Mouse (Mus musculus): ENCODE measurements around the gene Ftl1. TPM values are rescaled to one million over a fixed set of nuclear protein-coding genes. Genes with fewer than 3 reads are reported as not detected.

Ftl1 gene
- polyA plus RNA-seq, 1 experiment from 2014 or later: 7,209 TPM

DNA sequence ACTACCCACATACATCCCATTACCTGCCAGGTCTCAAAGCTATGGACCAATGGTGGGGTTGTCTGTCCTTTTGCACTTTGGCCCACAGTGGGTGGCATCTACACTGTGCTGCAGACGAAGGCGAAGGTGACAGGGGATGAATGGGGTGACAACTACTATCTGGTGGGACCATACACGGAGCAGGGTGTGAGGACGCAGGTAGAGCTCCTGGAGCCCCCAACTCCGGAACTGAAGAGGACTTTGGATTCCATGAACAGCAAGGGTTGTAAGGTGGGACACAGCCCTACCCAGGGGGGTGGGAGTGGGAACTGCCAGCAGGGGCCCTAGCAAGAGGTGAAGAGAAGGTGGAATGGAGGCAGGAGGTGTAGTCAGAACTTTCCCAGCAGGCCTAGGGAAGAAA lies 23.2 kb downstream of the Ftl1 start:
- no peaks in the 10 kb centered on the region for H3K27me3 ChIP-seq (ENCODE audit: insufficient read depth, poor library complexity, severe bottlenecking)
- H3K9me3 ChIP-seq: no peaks in the 10 kb centered on the region
- peaks cover 37% of the 10 kb centered on the region for H3K36me3 ChIP-seq
- H3K27ac ChIP-seq: no peak overlapping the region; the same call in 1 of the 2 replicates
- H3K4me3 ChIP-seq: peak overlapping the region; percentile 83; the same call in 1 of the 2 replicates
- no peak for DNase-seq (ENCODE audit: low spot score)
- 92% methylated on average over 5 of the region's 5 CpGs for WGBS
- H3K4me1 ChIP-seq (replicated peaks): peaks cover 46% of the 10 kb centered on the region

DNA sequence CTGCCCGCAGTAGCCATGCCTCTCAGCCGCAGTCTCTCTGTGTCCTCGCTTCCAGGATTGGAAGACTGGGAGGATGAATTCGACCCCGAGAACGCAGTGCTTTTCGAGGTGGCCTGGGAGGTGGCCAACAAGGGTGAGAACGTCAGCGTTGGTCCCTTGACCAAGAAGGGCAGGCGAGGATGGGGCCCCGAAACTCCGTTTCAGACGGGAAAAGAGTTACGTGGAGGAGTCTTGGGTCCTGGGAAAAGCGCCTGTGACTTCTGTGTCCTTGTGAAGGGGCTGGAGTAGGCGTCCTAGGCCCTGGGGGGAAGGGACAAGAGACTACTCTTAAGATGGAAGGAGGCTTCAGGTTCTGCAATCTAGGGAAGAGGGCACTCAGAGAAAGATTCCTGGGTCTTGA lies 24.6 kb downstream of the Ftl1 start:
- Histone ChIP-seq H3K9me3 (no peaks in the 10 kb centered on the region), H3K4me3 (peak overlapping the region; percentile 83), H3K36me3 (peaks cover 37% of the 10 kb centered on the region), H3K4me1 (replicated peaks) (peaks cover 46% of the 10 kb centered on the region), H3K27me3 (ENCODE audit: insufficient read depth, poor library complexity, severe bottlenecking) (no peaks in the 10 kb centered on the region), H3K27ac (peak overlapping the region; percentile 94)
- 4% methylated on average over 16 of the region's 16 CpGs for WGBS
- no peak for DNase-seq (ENCODE audit: low spot score)

- Histone ChIP-seq H3K4me3 (peak within 1 kb of the TSS; percentile 83), H3K27ac (peak within 1 kb of the TSS; percentile 94), H3K36me3 (peaks cover 37% of the 10 kb centered on the region), H3K27me3 (ENCODE audit: insufficient read depth, poor library complexity, severe bottlenecking) (no peaks in the 10 kb centered on the region), H3K4me1 (replicated peaks) (peaks cover 46% of the 10 kb centered on the region), H3K9me3 (no peaks in the 10 kb centered on the region)
- peak; percentile 100 for DNase-seq (ENCODE audit: low spot score)
- WGBS: under 1% methylated on average over 45 of the region's 45 CpGs
Observed at GRCm38 (mm10) chr7:45434203-45435015, 25.3 kb downstream of the Ftl1 start, which contains the start of gene Gys1. Gys1 (plus strand) TSS chr7:45434844.

DNA sequence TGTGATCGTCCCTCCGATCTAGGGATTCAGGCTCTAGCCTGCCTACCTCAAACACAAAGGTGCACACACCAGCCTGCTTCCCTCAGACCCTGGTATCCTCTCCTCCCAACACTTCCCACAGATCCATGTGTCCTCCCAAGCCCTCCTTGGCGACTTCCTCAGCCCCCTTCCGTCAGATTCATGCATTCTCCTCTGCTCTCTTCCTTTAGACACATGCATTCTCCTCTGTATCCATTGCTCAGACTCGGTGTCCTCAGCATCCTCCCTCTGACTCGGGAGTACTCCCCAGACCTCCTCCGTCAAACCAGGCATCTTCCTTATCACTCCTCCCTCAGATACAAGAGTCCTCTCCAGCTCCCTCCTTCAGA lies 25.9 kb downstream of the Ftl1 start:
- Histone ChIP-seq H3K27me3 (ENCODE audit: insufficient read depth, poor library complexity, severe bottlenecking) (no peaks in the 10 kb centered on the region), H3K4me3 (peak overlapping the region; percentile 83), H3K36me3 (peaks cover 40% of the 10 kb centered on the region), H3K9me3 (no peaks in the 10 kb centered on the region), H3K4me1 (replicated peaks) (peaks cover 46% of the 10 kb centered on the region), H3K27ac (peak overlapping the region; percentile 94)
- DNase-seq (ENCODE audit: low spot score): no peak
- WGBS: 2% methylated on average over 7 of the region's 7 CpGs

GRCm38 (mm10) chr7:45426556-45426955 lies 33.1 kb downstream of the Ftl1 start:
- 94% methylated on average over 8 of the region's 8 CpGs for WGBS
- Histone ChIP-seq H3K27me3 (ENCODE audit: insufficient read depth, poor library complexity, severe bottlenecking) (peaks cover 7% of the 10 kb centered on the region; the same call in 1 of the 2 replicates), H3K4me1 (replicated peaks) (no peaks in the 10 kb centered on the region), H3K9me3 (no peaks in the 10 kb centered on the region), H3K4me3 (no peak overlapping the region), H3K36me3 (peaks cover 100% of the 10 kb centered on the region), H3K27ac (no peak overlapping the region)
- DNase-seq (ENCODE audit: low spot score): no peak

- peaks cover 61% of the 10 kb centered on the region for H3K27me3 ChIP-seq (ENCODE audit: insufficient read depth, poor library complexity, severe bottlenecking)
- H3K4me1 ChIP-seq (replicated peaks): peaks cover 20% of the 10 kb centered on the region
- H3K36me3 ChIP-seq: peaks cover 58% of the 10 kb centered on the region
- no peak overlapping the region for H3K4me3 ChIP-seq
- DNase-seq (ENCODE audit: low spot score): no peak
- no peak overlapping the region for H3K27ac ChIP-seq
- 92% methylated on average over 14 of the region's 14 CpGs for WGBS
- no peaks in the 10 kb centered on the region for H3K9me3 ChIP-seq
Observed at GRCm38 (mm10) chr7:45421194-45421593, 38.5 kb downstream of the Ftl1 start.

DNA sequence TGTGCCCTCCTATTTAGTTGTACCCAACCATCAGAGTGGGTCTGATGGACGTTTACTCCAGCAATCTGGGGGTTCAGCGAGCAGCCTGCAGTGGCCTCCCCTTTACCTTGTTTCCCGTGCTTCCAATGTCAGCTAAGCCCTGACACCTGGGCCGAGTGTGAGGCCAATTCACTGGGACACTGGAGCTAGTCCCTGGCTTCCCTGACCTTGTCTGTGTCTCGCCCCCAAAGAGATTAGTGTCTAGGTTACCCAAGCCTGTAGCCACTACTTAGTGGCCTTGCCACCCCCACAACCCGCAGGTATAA lies 39.1 kb downstream of the Ftl1 start, which contains the start of gene Lhb:
TSS of gene Lhb (plus strand) at position 206 of the 305 bp plus-strand sequence.
- Histone ChIP-seq H3K4me3 (peak within 1 kb of the TSS; percentile 22; the same call in 1 of the 2 replicates), H3K4me1 (replicated peaks) (peaks cover 24% of the 10 kb centered on the region), H3K27ac (no peak within 1 kb of the TSS), H3K9me3 (no peaks in the 10 kb centered on the region), H3K27me3 (ENCODE audit: insufficient read depth, poor library complexity, severe bottlenecking) (peaks cover 67% of the 10 kb centered on the region), H3K36me3 (peaks cover 52% of the 10 kb centered on the region)
- DNase-seq (ENCODE audit: low spot score): no peak
- WGBS: 59% methylated on average over 6 of the region's 6 CpGs

- no peak overlapping the region for H3K27ac ChIP-seq
- no peaks in the 10 kb centered on the region for H3K9me3 ChIP-seq
- peaks cover 47% of the 10 kb centered on the region for H3K36me3 ChIP-seq
- peaks cover 73% of the 10 kb centered on the region for H3K27me3 ChIP-seq (ENCODE audit: insufficient read depth, poor library complexity, severe bottlenecking)
- WGBS: 15% methylated on average over 27 of the region's 27 CpGs
- H3K4me3 ChIP-seq: peak overlapping the region; percentile 22; the same call in 1 of the 2 replicates
- peaks cover 28% of the 10 kb centered on the region for H3K4me1 ChIP-seq (replicated peaks)
- DNase-seq (ENCODE audit: low spot score): no peak
Observed at GRCm38 (mm10) chr7:45419859-45420614, 39.6 kb downstream of the Ftl1 start.

DNA sequence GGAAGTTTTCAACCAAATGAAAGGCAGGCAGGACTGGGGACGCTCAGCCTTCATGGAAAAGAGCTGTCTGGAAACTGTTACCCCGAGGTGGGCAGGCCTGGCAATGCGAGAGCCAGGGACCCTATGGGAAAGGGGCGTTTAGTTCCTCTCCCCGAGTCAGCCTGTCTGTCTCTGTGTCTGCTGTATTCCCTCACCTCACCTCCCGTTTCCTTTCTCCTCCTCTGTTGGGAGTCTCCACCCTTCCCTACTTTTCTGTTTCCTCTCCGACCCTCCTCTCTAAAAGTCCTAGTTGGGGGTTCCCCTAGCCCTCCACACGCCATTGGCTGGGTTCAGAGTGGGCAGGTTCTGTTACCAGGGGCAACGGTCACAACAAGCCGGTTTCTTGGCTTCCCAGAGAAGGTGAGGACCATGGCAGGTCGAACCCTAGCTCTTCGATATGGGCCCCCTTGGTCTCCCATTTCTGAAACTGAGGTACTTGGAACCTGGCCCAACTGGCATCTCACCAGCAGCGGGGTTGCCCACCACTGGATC lies 41.7 kb downstream of the Ftl1 start:
- H3K27me3 ChIP-seq (ENCODE audit: insufficient read depth, poor library complexity, severe bottlenecking): peaks cover 93% of the 10 kb centered on the region
- no peak overlapping the region for H3K27ac ChIP-seq
- no peak for DNase-seq (ENCODE audit: low spot score)
- peaks cover 26% of the 10 kb centered on the region for H3K36me3 ChIP-seq
- 8% methylated on average over 13 of the region's 13 CpGs for WGBS
- peak overlapping the region; percentile 11; the same call in 1 of the 2 replicates for H3K4me3 ChIP-seq
- H3K4me1 ChIP-seq (replicated peaks): peaks cover 42% of the 10 kb centered on the region
- no peaks in the 10 kb centered on the region for H3K9me3 ChIP-seq

GRCm38 (mm10) chr7:45415636-45416035 lies 44.0 kb downstream of the Ftl1 start:
- H3K9me3 ChIP-seq: no peaks in the 10 kb centered on the region
- WGBS: 11% methylated on average over 37 of the region's 37 CpGs
- no peak overlapping the region for H3K27ac ChIP-seq

DNA sequence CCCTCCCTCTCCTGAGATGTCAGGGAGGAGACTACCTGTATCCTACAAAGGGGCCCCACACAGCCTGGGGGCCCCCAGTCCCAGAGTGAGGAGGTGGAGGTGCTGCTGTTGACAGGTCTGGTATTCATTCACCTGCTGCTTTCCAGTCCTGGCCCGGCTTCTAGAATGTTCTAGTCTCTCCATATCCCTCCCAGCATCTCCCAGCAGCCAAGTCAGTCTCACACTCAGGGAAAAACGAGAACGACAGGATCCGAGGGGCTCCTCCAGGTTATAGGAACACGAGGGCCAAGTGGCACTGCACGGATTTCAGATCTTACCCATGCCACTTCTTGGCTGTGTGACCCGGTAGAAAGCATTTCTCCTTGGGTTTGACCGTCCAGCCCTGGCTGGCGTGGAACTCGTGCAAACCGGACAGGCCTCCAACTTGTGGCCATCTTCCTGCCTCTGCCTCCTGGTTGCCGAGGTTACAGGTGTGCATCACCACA lies 44.9 kb downstream of the Ftl1 start:
- 45% methylated on average over 12 of the region's 12 CpGs for WGBS
- no peak for DNase-seq (ENCODE audit: low spot score)
- H3K27me3 ChIP-seq (ENCODE audit: insufficient read depth, poor library complexity, severe bottlenecking): peaks cover 100% of the 10 kb centered on the region
- H3K27ac ChIP-seq: no peak overlapping the region
- no peaks in the 10 kb centered on the region for H3K36me3 ChIP-seq
- H3K4me3 ChIP-seq: no peak overlapping the region
- H3K4me1 ChIP-seq (replicated peaks): peaks cover 38% of the 10 kb centered on the region
- no peaks in the 10 kb centered on the region for H3K9me3 ChIP-seq

More at GRCm38 (mm10) chr7:45415636-45416035, 44.0 kb downstream of the Ftl1 start:
- no peak for DNase-seq (ENCODE audit: low spot score)
- H3K4me3 ChIP-seq: peak overlapping the region; percentile 30
- peaks cover 43% of the 10 kb centered on the region for H3K4me1 ChIP-seq (replicated peaks)
- H3K36me3 ChIP-seq: peaks cover 3% of the 10 kb centered on the region
- H3K27me3 ChIP-seq (ENCODE audit: insufficient read depth, poor library complexity, severe bottlenecking): peaks cover 100% of the 10 kb centered on the region

DNA sequence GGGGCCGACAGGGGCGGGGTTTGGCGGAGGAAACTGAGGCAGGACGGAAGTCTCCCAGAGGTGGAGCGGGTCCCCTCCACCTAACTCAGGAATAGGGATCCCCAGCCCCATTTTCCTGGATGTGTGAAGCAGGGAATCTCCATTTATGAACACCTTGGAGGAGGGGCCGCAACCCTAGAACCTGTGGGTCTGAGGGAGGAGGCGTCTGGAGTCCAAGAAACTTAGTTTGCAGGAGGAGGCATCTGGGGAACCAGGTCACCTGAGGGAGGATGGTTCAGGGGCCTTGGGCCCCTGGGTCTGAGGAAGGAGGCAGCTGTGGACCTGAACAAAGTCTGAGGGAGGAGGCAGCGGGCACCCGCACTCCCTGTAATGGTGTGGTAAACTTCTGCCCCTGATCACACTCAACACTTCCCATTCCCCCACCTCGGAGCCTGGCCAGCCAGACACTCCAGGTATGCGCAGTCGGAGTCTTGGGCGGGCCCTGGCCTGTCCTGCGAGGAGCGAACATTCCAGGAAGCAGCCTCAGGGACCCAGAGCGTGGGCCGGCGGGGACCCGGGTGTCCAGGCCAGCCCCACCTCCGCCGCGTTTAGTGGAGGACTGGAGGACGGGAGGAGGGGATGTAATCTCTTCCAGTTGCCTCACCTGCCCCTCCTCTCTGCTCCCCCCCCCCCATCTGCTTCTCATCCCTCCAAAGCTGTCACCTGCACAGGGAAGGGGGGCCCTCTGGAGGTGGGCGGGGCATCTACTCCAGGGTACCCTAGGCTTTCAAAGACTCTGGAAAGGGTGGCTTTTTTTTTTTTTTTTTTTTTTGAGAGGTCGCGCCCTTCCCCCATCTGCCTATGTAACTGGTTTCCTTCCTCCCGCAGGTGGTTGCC lies 45.6 kb downstream of the Ftl1 start:
- peak overlapping the region; percentile 59 for H3K4me3 ChIP-seq
- DNase-seq (ENCODE audit: low spot score): no peak
- H3K27me3 ChIP-seq (ENCODE audit: insufficient read depth, poor library complexity, severe bottlenecking): peaks cover 100% of the 10 kb centered on the region
- H3K27ac ChIP-seq: peak overlapping the region; percentile 70; the same call in 1 of the 2 replicates
- H3K9me3 ChIP-seq: no peaks in the 10 kb centered on the region
- no peaks in the 10 kb centered on the region for H3K36me3 ChIP-seq
- WGBS: 1% methylated on average over 27 of the region's 27 CpGs
- peaks cover 38% of the 10 kb centered on the region for H3K4me1 ChIP-seq (replicated peaks)
